ENCODE assay signal across 15 mouse cellular contexts in genomic region chr4:148385269-148385668, GRCm38 (mm10). TPM values are rescaled to one million over a fixed set of nuclear protein-coding genes. Genes with fewer than 3 reads are reported as not detected.
A peak's percentile ranks its signal among the peaks of the same experiment; 100 is the strongest.
DNase-seq lines count a peak whose midpoint lies in the region; ATAC-seq lines count a peak whose summit lies in the region.
"Had no signal": no experiment of that assay in that cellular context is flagged by ENCODE, and none has a peak within 500 bp of the region (broad histone marks: within the 10 kb centered on the region; RNA-seq: fewer than 3 reads in every experiment).

No protein-coding gene starts in this region.

- H3K9me3 ChIP-seq in embryonic facial prominence, embryonic 10.5 days, result 0 out of 2 replicates have a peak, but pooled peaks cover 14% of the 10 kb centered on the region
- 0 out of 2 replicates have a peak, but pooled peaks cover 3% of the 10 kb centered on the region for H3K9me3 ChIP-seq in forebrain, embryonic 12.5 days
- H3K9me3 ChIP-seq in hindbrain, embryonic 12.5 days (replicated peaks), result 0 out of 2 replicates have a peak, but pooled peaks cover 4% of the 10 kb centered on the region
- H3K9me3 ChIP-seq in midbrain, embryonic 12.5 days, result no peaks in the 10 kb centered on the region
- H3K9me3 ChIP-seq in kidney, embryonic 15.5 days (replicated peaks), result no peaks in the 10 kb centered on the region
- H3K9me3 ChIP-seq: limb, embryonic 13.5 days had no signal

- no peak overlapping the region for H3K4me3 ChIP-seq in embryonic facial prominence, embryonic 10.5 days
- no peak overlapping the region for H3K4me3 ChIP-seq in forebrain, embryonic 12.5 days (replicated peaks)
- no peak overlapping the region for H3K4me3 ChIP-seq in hindbrain, embryonic 12.5 days
- no peak overlapping the region for H3K4me3 ChIP-seq in midbrain, embryonic 12.5 days
- H3K4me3 ChIP-seq in kidney, embryonic 15.5 days (replicated peaks), result no peak overlapping the region
- H3K4me3 ChIP-seq: limb, embryonic 13.5 days; megakaryocyte, embryonic 14.5 days had no signal

- 0 out of 2 replicates have a peak, but pooled peaks cover 9% of the 10 kb centered on the region for H3K27me3 ChIP-seq in embryonic facial prominence, embryonic 10.5 days (replicated peaks; ENCODE audit: low read depth, poor library complexity, severe bottlenecking)
- 0 out of 2 replicates have a peak, but pooled peaks cover 8% of the 10 kb centered on the region for H3K27me3 ChIP-seq in forebrain, embryonic 12.5 days
- H3K27me3 ChIP-seq in hindbrain, embryonic 12.5 days, result no peaks in the 10 kb centered on the region
- H3K27me3 ChIP-seq in midbrain, embryonic 12.5 days, result 0 out of 2 replicates have a peak, but pooled peaks cover 5% of the 10 kb centered on the region
- H3K27me3 ChIP-seq in kidney, embryonic 15.5 days, result no peaks in the 10 kb centered on the region
- H3K27me3 ChIP-seq: limb, embryonic 13.5 days had no signal

- no peak overlapping the region for H3K9ac ChIP-seq in forebrain, embryonic 12.5 days
- no peak overlapping the region for H3K9ac ChIP-seq in hindbrain, embryonic 12.5 days
- H3K9ac ChIP-seq in midbrain, embryonic 12.5 days (replicated peaks), result no peak overlapping the region
- no peak overlapping the region for H3K9ac ChIP-seq in kidney, embryonic 15.5 days
- H3K9ac ChIP-seq: limb, embryonic 13.5 days; liver, embryonic 14.5 days had no signal

- peak overlapping the region; percentile 67 for H3K27ac ChIP-seq in embryonic facial prominence, embryonic 10.5 days (replicated peaks)
- peak overlapping the region; percentile 86 for H3K27ac ChIP-seq in forebrain, embryonic 12.5 days
- peak overlapping the region; percentile 71 for H3K27ac ChIP-seq in hindbrain, embryonic 12.5 days
- H3K27ac ChIP-seq in midbrain, embryonic 12.5 days (replicated peaks), result peak overlapping the region; percentile 90
- H3K27ac ChIP-seq in kidney, embryonic 15.5 days, result no peak overlapping the region
- H3K27ac ChIP-seq: limb, embryonic 13.5 days; liver, embryonic 14.5 days had no signal

- H3K4me2 ChIP-seq in forebrain, embryonic 12.5 days, result no peak overlapping the region
- no peak overlapping the region for H3K4me2 ChIP-seq in hindbrain, embryonic 12.5 days (replicated peaks)
- peak overlapping the region; percentile 16; the same call in 1 of the 2 replicates for H3K4me2 ChIP-seq in midbrain, embryonic 12.5 days (replicated peaks)
- H3K4me2 ChIP-seq in kidney, embryonic 15.5 days, result no peak overlapping the region
- H3K4me2 ChIP-seq: limb, embryonic 13.5 days had no signal

- no peaks in the 10 kb centered on the region for H3K36me3 ChIP-seq in embryonic facial prominence, embryonic 10.5 days (replicated peaks)
- H3K36me3 ChIP-seq in forebrain, embryonic 12.5 days (replicated peaks), result no peaks in the 10 kb centered on the region
- H3K36me3 ChIP-seq in hindbrain, embryonic 12.5 days, result no peaks in the 10 kb centered on the region
- no peaks in the 10 kb centered on the region for H3K36me3 ChIP-seq in midbrain, embryonic 12.5 days
- H3K36me3 ChIP-seq in kidney, embryonic 15.5 days, result no peaks in the 10 kb centered on the region
- H3K36me3 ChIP-seq: limb, embryonic 13.5 days had no signal

- no peak for DNase-seq in embryonic facial prominence, embryonic 10.5 days (ENCODE audit: low spot score)
- DNase-seq in ovary, postnatal 14 days (ENCODE audit: low spot score), result no peak
- no peak for DNase-seq in lung, adult 18-20 months
- DNase-seq in natural killer cell, adult 2 months (ENCODE audit: low spot score in 2 of 2), result no peak
- DNase-seq: heart, adult 18-20 months; kidney, adult 9 months; thymus, postnatal 4 days had no signal

- no peak for ATAC-seq in forebrain, embryonic 12.5 days (ENCODE audit: low FRiP score)
- no peak for ATAC-seq in hindbrain, embryonic 12.5 days (ENCODE audit: low FRiP score)
- ATAC-seq in midbrain, embryonic 12.5 days (ENCODE audit: low FRiP score, low read depth), result no peak
- no peak for ATAC-seq in kidney, embryonic 15.5 days (replicated peaks; ENCODE audit: low FRiP score)
- ATAC-seq: lung, postnatal 0 days had no signal

- peaks cover 36% of the 10 kb centered on the region for H3K4me1 ChIP-seq in embryonic facial prominence, embryonic 10.5 days
- H3K4me1 ChIP-seq in forebrain, embryonic 12.5 days, result peaks cover 45% of the 10 kb centered on the region
- H3K4me1 ChIP-seq in hindbrain, embryonic 12.5 days, result peaks cover 37% of the 10 kb centered on the region
- H3K4me1 ChIP-seq in midbrain, embryonic 12.5 days, result peaks cover 38% of the 10 kb centered on the region
- 0 out of 2 replicates have a peak, but pooled peaks cover 6% of the 10 kb centered on the region for H3K4me1 ChIP-seq in kidney, embryonic 15.5 days
- H3K4me1 ChIP-seq: megakaryocyte, embryonic 14.5 days had no signal

- 85% methylated on average over 7 of the region's 7 CpGs for WGBS in embryonic facial prominence, embryonic 10.5 days
- WGBS in forebrain, embryonic 12.5 days, result 79% methylated on average over 7 of the region's 7 CpGs
- WGBS in hindbrain, embryonic 12.5 days, result 48% methylated on average over 7 of the region's 7 CpGs
- 50% methylated on average over 7 of the region's 7 CpGs for WGBS in midbrain, embryonic 12.5 days
- WGBS in kidney, embryonic 15.5 days, result 84% methylated on average over 7 of the region's 7 CpGs

RNA-seq across cellular contexts. Expression of gene Ubiad1, which starts 59.3 kb away (rescaled TPM):
- polyA plus RNA-seq in embryonic facial prominence, embryonic 10.5 days (2016; fragmentation: Nextera tagmentation; extraction: Ambion mirVana), result 22.9 and 23.6 TPM in 2 replicates
- 19.1 and 20.8 TPM in 2 replicates for polyA plus RNA-seq in forebrain, embryonic 12.5 days (2016; fragmentation: Nextera tagmentation; extraction: Ambion mirVana)
- 20.4 and 22.2 TPM in 2 replicates for polyA plus RNA-seq in hindbrain, embryonic 12.5 days (2016; fragmentation: Nextera tagmentation; extraction: Ambion mirVana)
- polyA plus RNA-seq in midbrain, embryonic 12.5 days (2016; fragmentation: Nextera tagmentation; extraction: Ambion mirVana), result 20.5 and 21.1 TPM in 2 replicates
- 24.9 and 26.8 TPM in 2 replicates for polyA plus RNA-seq in kidney, embryonic 15.5 days (2015; fragmentation: Nextera tagmentation; extraction: Ambion mirVana)
